Mouse (Mus musculus) liver, embryonic 16.5 days (tissue): Measurements from ENCODE around the gene Gm45234. TPM values are rescaled to one million over a fixed set of nuclear protein-coding genes. Genes with fewer than 3 reads are reported as not detected.

Experiments
- ATAC-seq: fragments of 200-750 bp; cut with Nextera tagmentation; 2 replicates; pipeline ENCODE4 v1.8.0; 2017; ENCODE audit warnings: low read depth, mild to moderate bottlenecking, moderate number of reproducible peaks, moderate library complexity
- H3K27ac ChIP-seq: fragments of 300-500 bp; sonication (generic); 2 replicates; pipeline ENCODE4 v1.5.1; 2014; ENCODE audit warnings: mild to moderate bottlenecking, low read length
- H3K27me3 ChIP-seq: fragments of 300-500 bp; sonication (generic); 2 replicates; pipeline ENCODE4 v1.6.1; 2014; ENCODE audit warnings: low read depth, low read length, mixed read lengths; ENCODE audit not compliant: control insufficient read depth, insufficient read depth
- H3K36me3 ChIP-seq: fragments of 300-500 bp; sonication (generic); 2 replicates; pipeline ENCODE4 v1.6.1; 2014; ENCODE audit warnings: mild to moderate bottlenecking; ENCODE audit not compliant: control insufficient read depth, insufficient read depth
- H3K4me1 ChIP-seq: fragments of 300-500 bp; sonication (generic); 2 replicates; pipeline ENCODE4 v1.6.1; 2014; ENCODE audit warnings: low read depth, low read length, mixed read lengths; ENCODE audit not compliant: control insufficient read depth
- H3K4me2 ChIP-seq: fragments of 300-500 bp; sonication (generic); 2 replicates; pipeline ENCODE4 v1.6.1; 2014; ENCODE audit warnings: low read depth, low read length, mixed read lengths
- H3K4me3 ChIP-seq: fragments of 300-500 bp; sonication (generic); 2 replicates; pipeline ENCODE4 v1.5.1; 2014; ENCODE audit warnings: low read depth, mild to moderate bottlenecking, low read length
- H3K9ac ChIP-seq: fragments of 300-500 bp; sonication (generic); 2 replicates; pipeline ENCODE4 v1.6.1; 2014; ENCODE audit warnings: low read depth, low read length
- H3K9me3 ChIP-seq: fragments of 300-500 bp; sonication (generic); replicated peaks from 2 replicates; pipeline ENCODE4 v1.6.1; 2016; ENCODE audit warnings: low read length; ENCODE audit not compliant: control insufficient read depth
- WGBS: fragments of 180-500 bp; shearing (Covaris S2); extraction: QIAGEN DNeasy Blood & Tissue Kit; methylation state at CpG from one replicate; pipeline ENCODE4 v1.1.7; 2014; ENCODE audit not compliant: insufficient replicate concordance; 5-methylcytosine and 5-hydroxymethylcytosine counted together
- polyA plus RNA-seq: library from polyadenylated mRNA; unstranded; fragments of >200 nt; fragmentation: Nextera tagmentation; extraction: Ambion mirVana; gene quantifications from 2 replicates; pipeline ENCODE4 v1.2.1, GENCODE M21; 2015

Gene Gm45234
- polyA plus RNA-seq, 1 experiment from 2014 or later: not detected

- H3K27me3 ChIP-seq: no peaks in the 10 kb centered on the region
- no peaks in the 10 kb centered on the region for H3K9me3 ChIP-seq
- no peaks in the 10 kb centered on the region for H3K36me3 ChIP-seq
- H3K9ac ChIP-seq: no peak overlapping the region
- H3K4me1 ChIP-seq: peaks cover 4% of the 10 kb centered on the region; the same call in 1 of the 2 replicates
- H3K4me2 ChIP-seq: no peak overlapping the region
- H3K4me3 ChIP-seq: no peak overlapping the region
- WGBS: 75% methylated on average over 4 of the region's 4 CpGs
- no peak overlapping the region for H3K27ac ChIP-seq
- no peak for ATAC-seq
Measured at GRCm38 (mm10) chr6:124789519-124789918, 33.7 kb upstream of the Gm45234 start.

DNA sequence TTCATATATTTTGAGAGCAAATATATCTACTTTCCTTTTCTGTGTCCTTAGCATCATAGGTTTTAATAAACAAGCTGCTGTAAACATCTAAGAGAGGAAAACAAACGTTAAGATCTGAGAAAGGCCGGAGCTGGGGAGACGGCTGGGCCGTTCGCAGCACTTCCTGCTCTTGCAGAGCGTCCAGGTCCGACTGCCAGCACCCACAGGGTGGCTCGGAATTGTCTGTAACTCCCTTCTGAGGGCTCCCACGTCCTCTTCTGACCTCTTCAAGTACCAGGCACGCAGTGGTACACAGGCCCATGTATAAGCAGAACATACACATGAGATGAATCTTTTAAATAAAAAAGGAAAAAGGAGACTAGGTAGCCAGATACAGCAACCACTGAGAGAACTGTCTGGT, 31.9 kb upstream of the Gm45234 start:
- 63% methylated on average over 10 of the region's 10 CpGs for WGBS
- H3K36me3 ChIP-seq: no peaks in the 10 kb centered on the region
- peaks cover 4% of the 10 kb centered on the region; the same call in 1 of the 2 replicates for H3K4me1 ChIP-seq
- ATAC-seq: no peak
- no peak overlapping the region for H3K4me2 ChIP-seq
- H3K4me3 ChIP-seq: no peak overlapping the region
- no peak overlapping the region for H3K9ac ChIP-seq
- no peaks in the 10 kb centered on the region for H3K9me3 ChIP-seq
- H3K27me3 ChIP-seq: no peaks in the 10 kb centered on the region
- H3K27ac ChIP-seq: no peak overlapping the region

DNA sequence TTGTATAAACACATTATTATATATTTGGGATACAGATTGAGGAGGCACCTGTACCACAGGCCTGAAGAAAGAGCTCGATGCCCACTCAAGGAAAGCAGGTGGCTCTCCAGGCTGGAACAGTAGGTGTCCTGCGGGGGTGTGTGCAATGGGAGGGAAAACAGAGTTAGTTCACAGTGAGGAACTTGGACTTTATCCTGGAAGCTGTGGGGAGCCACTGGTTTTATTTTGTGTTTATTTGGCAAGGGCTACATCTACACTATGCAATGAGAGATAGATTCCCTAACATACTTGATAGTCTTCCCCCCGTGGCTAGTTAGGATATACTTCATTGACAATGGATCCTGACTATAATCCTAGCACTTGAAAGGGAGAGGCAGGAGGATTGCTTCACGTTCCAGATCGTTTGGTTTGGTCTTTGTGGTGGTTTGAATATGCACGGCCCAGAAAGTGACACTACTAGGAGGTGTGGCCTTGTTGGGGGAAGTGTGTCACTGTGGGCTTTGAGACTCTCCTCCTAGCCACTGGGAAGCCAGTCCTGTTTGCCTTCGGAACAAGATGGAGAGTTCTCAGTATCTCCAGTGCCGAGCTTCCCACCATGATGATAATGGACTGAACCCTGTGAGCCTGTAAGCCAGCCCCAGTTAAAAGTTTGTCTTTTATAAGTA, 31.1 kb upstream of the Gm45234 start:
- Histone ChIP-seq H3K4me2 (no peak overlapping the region), H3K9me3 (no peaks in the 10 kb centered on the region), H3K27me3 (no peaks in the 10 kb centered on the region), H3K9ac (no peak overlapping the region), H3K36me3 (no peaks in the 10 kb centered on the region), H3K27ac (peak overlapping the region; percentile 35; the same call in 1 of the 2 replicates), H3K4me3 (no peak overlapping the region), H3K4me1 (peaks cover 4% of the 10 kb centered on the region; the same call in 1 of the 2 replicates)
- peak; percentile 66 for ATAC-seq
- 30% methylated on average over 8 of the region's 8 CpGs for WGBS

DNA sequence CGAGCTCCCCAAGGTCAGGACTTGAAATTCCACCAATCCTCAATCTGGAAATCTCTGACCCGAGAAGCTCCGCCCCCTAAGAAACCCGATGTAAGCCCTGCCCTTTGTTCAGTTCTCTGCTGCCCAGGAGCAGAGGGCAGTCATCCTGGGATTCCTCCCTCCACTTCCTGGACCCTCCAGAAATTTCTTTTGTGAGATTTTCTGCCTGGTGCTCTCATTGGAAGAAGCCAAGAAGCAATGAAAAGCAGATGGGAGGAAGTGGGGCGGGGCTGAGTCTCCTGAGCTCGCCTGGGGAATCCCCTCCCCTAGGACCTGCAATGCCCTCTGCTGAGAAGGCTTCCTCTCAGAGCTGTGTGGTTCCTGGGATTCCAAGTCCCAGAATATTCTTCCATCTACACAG, 26.6 kb upstream of the Gm45234 start:
- Histone ChIP-seq H3K4me2 (peak overlapping the region; percentile 27; the same call in 1 of the 2 replicates), H3K4me1 (no peaks in the 10 kb centered on the region; the same call in 1 of the 2 replicates), H3K9me3 (no peaks in the 10 kb centered on the region), H3K9ac (no peak overlapping the region), H3K27me3 (peaks cover 26% of the 10 kb centered on the region), H3K36me3 (no peaks in the 10 kb centered on the region), H3K4me3 (peak overlapping the region; percentile 26), H3K27ac (no peak overlapping the region)
- 12% methylated on average over 6 of the region's 6 CpGs for WGBS
- 0 out of 2 replicates have a peak, but pooled peaks have one; percentile 16 for ATAC-seq

DNA sequence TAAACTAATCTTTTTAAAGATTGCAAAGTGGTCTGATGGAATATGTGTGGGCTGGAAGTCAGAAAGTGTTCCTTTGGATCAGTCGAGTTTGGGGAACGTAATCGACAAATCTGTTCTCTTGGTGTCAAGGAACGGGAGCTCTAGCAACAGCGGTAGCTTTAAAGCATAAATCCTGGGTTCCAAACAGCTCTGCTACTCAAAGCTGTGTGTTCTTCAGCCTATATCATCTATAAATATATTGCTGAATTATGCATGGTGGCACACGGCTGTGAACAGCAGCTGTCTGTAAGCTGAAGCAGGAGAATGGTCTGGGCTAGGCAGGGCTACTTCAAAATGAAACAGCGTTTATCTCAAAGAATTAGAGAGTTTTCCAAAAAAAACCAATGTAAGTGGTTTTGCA, 25.1 kb upstream of the Gm45234 start:
- H3K4me3 ChIP-seq: no peak overlapping the region
- no peaks in the 10 kb centered on the region for H3K36me3 ChIP-seq
- H3K27me3 ChIP-seq: peaks cover 26% of the 10 kb centered on the region
- H3K4me2 ChIP-seq: no peak overlapping the region
- no peaks in the 10 kb centered on the region; the same call in 1 of the 2 replicates for H3K4me1 ChIP-seq
- no peaks in the 10 kb centered on the region for H3K9me3 ChIP-seq
- H3K9ac ChIP-seq: no peak overlapping the region
- ATAC-seq: no peak
- H3K27ac ChIP-seq: no peak overlapping the region
- WGBS: 66% methylated on average over 7 of the region's 7 CpGs

DNA sequence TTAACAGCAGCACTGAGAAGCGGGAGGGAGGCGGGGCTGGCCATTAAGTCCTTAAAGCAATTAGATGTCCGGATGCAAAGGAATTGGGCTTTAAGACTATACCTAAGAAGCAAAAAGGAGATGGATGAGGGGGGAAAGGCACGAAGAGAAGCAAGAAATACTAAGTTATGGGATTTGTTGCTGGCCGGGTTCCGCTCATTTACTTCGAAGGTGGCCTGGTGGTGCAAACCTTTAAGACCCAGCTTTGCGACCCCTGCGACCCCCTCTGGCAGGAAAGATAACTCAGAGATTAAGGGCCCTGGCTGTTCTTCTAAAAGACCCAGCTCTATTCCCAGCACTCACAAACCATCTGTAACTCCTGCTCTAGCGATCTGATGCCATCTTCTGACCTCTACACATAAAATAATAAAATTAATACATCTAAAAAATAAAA, 24.2 kb upstream of the Gm45234 start:
- no peak overlapping the region for H3K27ac ChIP-seq
- WGBS: 14% methylated on average over 10 of the region's 10 CpGs
- no peaks in the 10 kb centered on the region; the same call in 1 of the 2 replicates for H3K4me1 ChIP-seq
- peak overlapping the region; percentile 45 for H3K4me2 ChIP-seq
- H3K27me3 ChIP-seq: peaks cover 26% of the 10 kb centered on the region
- no peak for ATAC-seq
- no peaks in the 10 kb centered on the region for H3K36me3 ChIP-seq
- no peak overlapping the region for H3K9ac ChIP-seq
- no peaks in the 10 kb centered on the region for H3K9me3 ChIP-seq
- peak overlapping the region; percentile 15 for H3K4me3 ChIP-seq

GRCm38 (mm10) chr6:124779222-124779983, 23.6 kb upstream of the Gm45234 start, which contains the start of gene Lrrc23:
Gene Lrrc23, minus strand, starts transcription at chr6:124779727.
- H3K4me1 ChIP-seq: no peaks in the 10 kb centered on the region; the same call in 1 of the 2 replicates
- no peak within 1 kb of the TSS for H3K27ac ChIP-seq
- peak within 1 kb of the TSS; percentile 45 for H3K4me2 ChIP-seq
- no peak for ATAC-seq
- H3K4me3 ChIP-seq: peak within 1 kb of the TSS; percentile 15
- 2% methylated on average over 23 of the region's 23 CpGs for WGBS
- H3K36me3 ChIP-seq: no peaks in the 10 kb centered on the region
- no peaks in the 10 kb centered on the region for H3K9me3 ChIP-seq
- no peak within 1 kb of the TSS for H3K9ac ChIP-seq
- peaks cover 26% of the 10 kb centered on the region for H3K27me3 ChIP-seq

- Histone ChIP-seq H3K27me3 (peaks cover 36% of the 10 kb centered on the region), H3K4me1 (peaks cover 13% of the 10 kb centered on the region), H3K9me3 (no peaks in the 10 kb centered on the region), H3K4me2 (no peak overlapping the region), H3K9ac (no peak overlapping the region), H3K36me3 (no peaks in the 10 kb centered on the region), H3K4me3 (no peak overlapping the region), H3K27ac (no peak overlapping the region)
- no peak for ATAC-seq
- 70% methylated on average over 15 of the region's 15 CpGs for WGBS
Measured at GRCm38 (mm10) chr6:124770511-124770910, 14.7 kb upstream of the Gm45234 start.

DNA sequence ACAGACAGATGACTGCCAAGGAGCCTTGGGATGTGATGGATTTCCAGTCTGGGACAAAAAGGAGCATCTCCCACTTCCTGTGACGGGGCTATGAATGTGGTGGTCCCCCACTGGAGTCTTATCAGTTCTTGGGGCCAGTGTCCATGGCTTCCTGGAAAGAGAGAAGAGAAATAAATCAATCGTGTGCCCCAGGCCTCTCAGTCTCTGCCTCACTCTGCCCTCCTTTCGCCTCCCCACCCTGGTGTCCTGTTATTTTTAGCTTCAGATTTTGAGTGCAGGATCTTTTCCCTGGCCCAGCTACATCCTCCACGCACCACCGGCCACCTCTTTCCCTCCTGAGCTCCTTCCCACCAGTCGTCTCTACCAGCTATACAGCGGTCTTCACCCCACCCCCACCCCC, 14.2 kb upstream of the Gm45234 start:
- Histone ChIP-seq H3K27ac (no peak overlapping the region), H3K4me3 (no peak overlapping the region), H3K36me3 (no peaks in the 10 kb centered on the region), H3K9me3 (no peaks in the 10 kb centered on the region), H3K4me2 (no peak overlapping the region), H3K4me1 (peaks cover 13% of the 10 kb centered on the region), H3K9ac (no peak overlapping the region), H3K27me3 (peaks cover 36% of the 10 kb centered on the region)
- WGBS: 21% methylated on average over 7 of the region's 7 CpGs
- no peak for ATAC-seq
